Mouse (Mus musculus) heart, adult 2 months (tissue): ENCODE measurements around the gene Synpo2l. TPM values are rescaled to one million over a fixed set of nuclear protein-coding genes. Genes with fewer than 3 reads are reported as not detected.
A peak's percentile ranks its signal among the peaks of the same experiment; 100 is the strongest.

Experiments used
- DNase-seq, 2 experiments: peaks; one replicate each; pipeline ENCODE4 v3.0.0; 2021
- H3K27ac ChIP-seq: fragments of 200-600 bp; 2 replicates; pipeline ENCODE4 v1.8.1; 2022
- H3K27me3 ChIP-seq: fragments of 200-500 bp; 2 replicates; pipeline ENCODE4 v1.6.1; 2012; ENCODE audit warnings: mild to moderate bottlenecking, low read length, inconsistent platforms, mixed read lengths; ENCODE audit not compliant: control insufficient read depth, insufficient read depth
- H3K36me3 ChIP-seq: fragments of 200-500 bp; 2 replicates; pipeline ENCODE4 v1.6.1; 2012; ENCODE audit warnings: low read length, inconsistent platforms; ENCODE audit not compliant: control insufficient read depth, insufficient read depth
- H3K4me1 ChIP-seq: fragments of 200-500 bp; 2 replicates; pipeline ENCODE4 v1.6.1; 2011; ENCODE audit warnings: low read length; ENCODE audit not compliant: control insufficient read depth, insufficient read depth
- H3K4me3 ChIP-seq: fragments of 200-600 bp; 2 replicates; pipeline ENCODE4 v1.8.1; 2022
- H3K79me2 ChIP-seq: fragments of 200-500 bp; replicated peaks from 2 replicates; pipeline ENCODE4 v1.6.1; 2012; ENCODE audit warnings: mild to moderate bottlenecking, inconsistent platforms, low read length, moderate library complexity, mixed read lengths; ENCODE audit not compliant: control insufficient read depth, insufficient read depth
- H3K9ac ChIP-seq: fragments of 200-500 bp; 2 replicates; pipeline ENCODE4 v1.6.1; 2012; ENCODE audit warnings: low read depth, mild to moderate bottlenecking, control low read depth, inconsistent platforms, low read length, mixed read lengths
- CTCF ChIP-seq: fragments of 200-600 bp; IDR thresholded peaks from 2 replicates; pipeline ENCODE4 v1.8.1; 2022; ENCODE audit warnings: antibody characterized with exemption, mild to moderate bottlenecking, moderate library complexity
- EP300 ChIP-seq: fragments of 200-500 bp; IDR thresholded peaks from 2 replicates; pipeline ENCODE4 v1.6.1; 2011; ENCODE audit warnings: low read depth, low read length, control low read depth; ENCODE audit not compliant: insufficient read depth
- POLR2A ChIP-seq: fragments of 200-500 bp; IDR thresholded peaks from 2 replicates; pipeline ENCODE4 v1.6.1; 2011; ENCODE audit warnings: mild to moderate bottlenecking, low read depth, low read length, control low read depth; ENCODE audit not compliant: insufficient read depth
- WGBS: fragments of 180-500 bp; shearing (Covaris S2); methylation state at CpG from one replicate; pipeline ENCODE4 v1.1.7; 2018; 5-methylcytosine and 5-hydroxymethylcytosine counted together
- intact Hi-C: fragments of 180-260 bp; cut with DNase I; formaldehyde crosslinking; loops from one replicate; pipeline ENCODE4 v1.15.1; 2025
- polyA plus RNA-seq: library from polyadenylated mRNA; depleted of rRNA; stranded (reverse); fragments of >200 nt; gene quantifications from 2 replicates; pipeline ENCODE4 v1.2.3, GENCODE M21; 2012
- total RNA-seq, 2 experiments: library from RNA; stranded (reverse); gene quantifications; 2 replicates each; pipeline ENCODE4 v1.2.3; 2021

Synpo2l gene
- total and polyA plus RNA-seq, 3 experiments, result 63.4 to 126 (median 96.8) TPM

GRCm38 (mm10) chr14:20673735-20674063, 5.5 kb upstream of the Synpo2l start:
- Histone ChIP-seq H3K4me1 (peaks cover 8% of the 10 kb centered on the region), H3K9ac (peak overlapping the region; percentile 53), H3K27ac (peak overlapping the region; percentile 96), H3K79me2 (peaks cover 5% of the 10 kb centered on the region), H3K27me3 (no peaks in the 10 kb centered on the region), H3K4me3 (peak overlapping the region; percentile 95), H3K36me3 (peaks cover 19% of the 10 kb centered on the region)
- WGBS, result 9% methylated on average over 13 of the region's 13 CpGs
- intact Hi-C loops, result loop anchor here (2.0 kb wide), 2 partner anchors 21 to 29 kb away; partner anchors contain the start of genes Chchd1 and Fut11
- peak; percentile 60 to 65 for DNase-seq
- TF ChIP-seq CTCF, result no peak
- TF ChIP-seq EP300, result no peak; the same call in 1 of the 2 replicates
- TF ChIP-seq POLR2A, result no peak

- no peak for DNase-seq
- peaks cover 8% of the 10 kb centered on the region for H3K4me1 ChIP-seq
- TF ChIP-seq EP300 (no peak), CTCF (peak; percentile 71), POLR2A (no peak)
- no peaks in the 10 kb centered on the region for H3K27me3 ChIP-seq
- H3K9ac ChIP-seq, result no peak overlapping the region
- 94% methylated on average over 2 of the region's 2 CpGs for WGBS
- intact Hi-C loops, result no loop called here
- H3K79me2 ChIP-seq, result peaks cover 5% of the 10 kb centered on the region
- H3K27ac ChIP-seq, result peak overlapping the region; percentile 96
- H3K36me3 ChIP-seq, result peaks cover 19% of the 10 kb centered on the region
- peak overlapping the region; percentile 95; the same call in 1 of the 2 replicates for H3K4me3 ChIP-seq
These were observed 4.8 kb upstream of the Synpo2l start for GRCm38 (mm10) chr14:20672990-20673389.

- H3K4me1 ChIP-seq, result no peaks in the 10 kb centered on the region; the same call in 1 of the 2 replicates
- TF ChIP-seq EP300 (no peak), POLR2A (no peak), CTCF (no peak)
- no peaks in the 10 kb centered on the region for H3K79me2 ChIP-seq
- 67% methylated on average over 1 of the region's 1 CpGs for WGBS
- intact Hi-C loops, result no loop called here
- peak overlapping the region; percentile 51 for H3K4me3 ChIP-seq
- no peaks in the 10 kb centered on the region for H3K27me3 ChIP-seq
- H3K27ac ChIP-seq, result peak overlapping the region; percentile 96
- no peak for DNase-seq
- peak overlapping the region; percentile 90 for H3K9ac ChIP-seq
- no peaks in the 10 kb centered on the region; the same call in 1 of the 2 replicates for H3K36me3 ChIP-seq
These were observed 685 bp downstream of the Synpo2l start for GRCm38 (mm10) chr14:20667469-20667868.

DNA sequence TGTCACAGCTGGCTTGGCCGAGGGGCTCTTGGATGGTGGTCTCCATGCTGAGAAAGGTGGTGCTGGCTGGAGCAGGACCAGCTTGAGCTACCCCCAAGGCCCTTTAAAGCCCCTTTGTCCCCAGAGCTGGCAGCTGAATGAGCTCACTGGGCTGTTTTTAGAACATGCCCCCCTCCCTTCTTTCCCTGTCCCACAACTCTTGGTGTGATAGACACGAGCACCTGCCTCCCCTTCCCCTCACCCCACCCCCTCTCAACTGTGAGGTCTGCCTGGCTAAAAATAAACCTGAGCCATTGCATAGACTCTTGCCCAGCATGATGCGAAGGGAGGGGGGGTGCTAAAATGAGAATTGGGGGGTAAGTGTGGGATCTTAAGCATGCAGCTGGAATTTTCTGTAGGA, 3.7 kb downstream of the Synpo2l start:
- no peaks in the 10 kb centered on the region; the same call in 1 of the 2 replicates for H3K4me1 ChIP-seq
- H3K9ac ChIP-seq, result peak overlapping the region; percentile 36
- peak; percentile 60; the same call in 1 of the 2 replicates for TF ChIP-seq EP300
- no peak for TF ChIP-seq POLR2A
- peak overlapping the region; percentile 17 for H3K4me3 ChIP-seq
- H3K79me2 ChIP-seq, result no peaks in the 10 kb centered on the region
- H3K27ac ChIP-seq, result peak overlapping the region; percentile 96
- no peaks in the 10 kb centered on the region; the same call in 1 of the 2 replicates for H3K36me3 ChIP-seq
- DNase-seq, result no peak
- 40% methylated on average over 3 of the region's 3 CpGs for WGBS
- intact Hi-C loops, result no loop called here
- H3K27me3 ChIP-seq, result no peaks in the 10 kb centered on the region

GRCm38 (mm10) chr14:20663601-20664000, 4.6 kb downstream of the Synpo2l start:
- intact Hi-C loops, result no loop called here
- no peak for DNase-seq
- Histone ChIP-seq H3K4me3 (peak overlapping the region; percentile 17; the same call in 1 of the 2 replicates), H3K27ac (peak overlapping the region; percentile 96), H3K27me3 (no peaks in the 10 kb centered on the region), H3K9ac (no peak overlapping the region), H3K79me2 (no peaks in the 10 kb centered on the region), H3K4me1 (no peaks in the 10 kb centered on the region; the same call in 1 of the 2 replicates), H3K36me3 (no peaks in the 10 kb centered on the region)
- TF ChIP-seq POLR2A (peak; percentile 29; the same call in 1 of the 2 replicates), EP300 (no peak), CTCF (no peak)
- 31% methylated on average over 2 of the region's 2 CpGs for WGBS

- no peak for TF ChIP-seq EP300
- 0 out of 2 replicates have a peak, but pooled peaks have one; percentile 24 for TF ChIP-seq POLR2A
- Histone ChIP-seq H3K36me3 (no peaks in the 10 kb centered on the region), H3K4me3 (no peak overlapping the region; the same call in 1 of the 2 replicates), H3K27ac (peak overlapping the region; percentile 96), H3K27me3 (no peaks in the 10 kb centered on the region), H3K79me2 (no peaks in the 10 kb centered on the region), H3K4me1 (no peaks in the 10 kb centered on the region; the same call in 1 of the 2 replicates), H3K9ac (no peak overlapping the region; the same call in 1 of the 2 replicates)
- DNase-seq, result no peak
- 64% methylated on average over 3 of the region's 3 CpGs for WGBS
- intact Hi-C loops, result no loop called here
These were observed 5.4 kb downstream of the Synpo2l start for GRCm38 (mm10) chr14:20662740-20663139.
